In the genomic region with DNA sequence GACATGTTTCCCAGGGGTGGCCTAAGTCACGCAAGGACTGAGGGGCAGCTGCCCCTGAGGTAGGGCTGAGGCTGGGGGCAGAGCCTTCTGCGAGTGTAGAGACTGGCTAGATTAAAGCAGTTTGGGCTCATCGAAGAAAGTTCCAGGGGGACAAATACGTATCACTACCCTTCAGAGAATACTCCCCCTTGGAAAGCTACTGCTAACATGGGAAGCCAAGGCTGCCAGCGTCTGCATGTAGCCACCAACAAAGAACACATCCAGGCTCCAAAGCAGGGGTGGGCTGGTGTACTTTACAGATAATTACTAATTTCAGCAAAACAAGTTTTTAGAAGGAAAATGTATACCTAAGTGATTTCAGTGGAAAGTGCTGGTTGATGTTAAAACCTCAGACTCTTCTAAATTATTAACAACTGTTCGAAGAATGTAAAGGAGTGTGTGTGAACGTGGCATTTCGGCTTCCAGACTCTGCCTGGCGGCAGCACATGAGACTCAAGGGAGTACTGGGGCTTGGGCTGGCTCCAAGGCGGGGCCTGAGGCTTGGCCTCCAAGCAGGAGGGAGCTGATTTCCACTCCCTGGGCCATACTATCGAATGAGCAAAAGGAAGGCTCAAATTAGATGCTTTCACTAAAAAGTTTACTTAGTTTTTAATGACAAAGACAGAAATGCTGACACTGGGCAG, we compare ENCODE assay signal across 9 mouse cellular contexts. TPM values are rescaled to one million over a fixed set of nuclear protein-coding genes. Genes with fewer than 3 reads are reported as not detected.
DNase-seq lines count a peak whose midpoint lies in the region; ATAC-seq and TF ChIP-seq lines count a peak whose summit lies in the region.
"Had no signal": no experiment of that assay in that cellular context is flagged by ENCODE, and none has a peak within 500 bp of the region (broad histone marks: within the 10 kb centered on the region; RNA-seq: fewer than 3 reads in every experiment).

No protein-coding gene starts in this region.

- no peak overlapping the region for H3K9ac ChIP-seq in lung, embryonic 16.5 days (ENCODE audit: low read length)
- no peak overlapping the region for H3K9ac ChIP-seq in hindbrain, embryonic 13.5 days
- H3K9ac ChIP-seq in stomach, postnatal 0 days (ENCODE audit: low read length), result no peak overlapping the region
- no peak overlapping the region for H3K9ac ChIP-seq in midbrain, embryonic 14.5 days (replicated peaks; ENCODE audit: low read length)
- H3K9ac ChIP-seq: liver, embryonic 14.5 days had no signal

- H3K4me3 ChIP-seq in lung, embryonic 16.5 days (ENCODE audit: low read length), result no peak overlapping the region
- no peak overlapping the region for H3K4me3 ChIP-seq in hindbrain, embryonic 13.5 days
- H3K4me3 ChIP-seq in stomach, postnatal 0 days (ENCODE audit: low read depth, low read length), result no peak overlapping the region
- H3K4me3 ChIP-seq in midbrain, embryonic 14.5 days (replicated peaks; ENCODE audit: low read depth, low read length), result no peak overlapping the region

- H3K4me1 ChIP-seq in lung, embryonic 16.5 days (replicated peaks; ENCODE audit: control insufficient read depth, insufficient read depth, low read length), result peaks cover 13% of the 10 kb centered on the region
- no peaks in the 10 kb centered on the region; the same call in 1 of the 2 replicates for H3K4me1 ChIP-seq in hindbrain, embryonic 13.5 days (replicated peaks)
- H3K4me1 ChIP-seq in stomach, postnatal 0 days (replicated peaks; ENCODE audit: control insufficient read depth, insufficient read depth), result no peaks in the 10 kb centered on the region
- H3K4me1 ChIP-seq in midbrain, embryonic 14.5 days (ENCODE audit: control insufficient read depth, insufficient read depth, low read length), result no peaks in the 10 kb centered on the region

- TF ChIP-seq EP300 in stomach, postnatal 0 days (optimal IDR thresholded peaks at IDR 0.05), result no peak

- ATAC-seq in lung, embryonic 16.5 days (ENCODE audit: low read depth), result peak; percentile 67; the same call in 1 of the 2 replicates
- ATAC-seq in hindbrain, embryonic 13.5 days (ENCODE audit: low FRiP score), result no peak
- no peak for ATAC-seq in stomach, postnatal 0 days (ENCODE audit: low FRiP score, low TSS enrichment)
- ATAC-seq in midbrain, embryonic 14.5 days (ENCODE audit: low FRiP score, low TSS enrichment), result no peak

- no peak for TF ChIP-seq CTCF in stomach, postnatal 0 days (IDR thresholded peaks at IDR 0.05; ENCODE audit: low read depth)

- no peak overlapping the region for H3K4me2 ChIP-seq in lung, embryonic 16.5 days (ENCODE audit: low read depth, low read length)
- no peak overlapping the region for H3K4me2 ChIP-seq in hindbrain, embryonic 13.5 days
- H3K4me2 ChIP-seq in stomach, postnatal 0 days (replicated peaks; ENCODE audit: low read depth), result no peak overlapping the region
- no peak overlapping the region for H3K4me2 ChIP-seq in midbrain, embryonic 14.5 days (ENCODE audit: low read length)

- H3K36me3 ChIP-seq in lung, embryonic 16.5 days (ENCODE audit: control insufficient read depth, insufficient read depth, low read length), result peaks cover 6% of the 10 kb centered on the region
- peaks cover 41% of the 10 kb centered on the region for H3K36me3 ChIP-seq in hindbrain, embryonic 13.5 days
- H3K36me3 ChIP-seq in stomach, postnatal 0 days (ENCODE audit: control insufficient read depth, insufficient read depth, low read length), result peaks cover 2% of the 10 kb centered on the region; the same call in 1 of the 2 replicates
- H3K36me3 ChIP-seq in midbrain, embryonic 14.5 days (ENCODE audit: control insufficient read depth, insufficient read depth, low read length), result peaks cover 25% of the 10 kb centered on the region

- H3K9me3 ChIP-seq in lung, embryonic 16.5 days (ENCODE audit: control insufficient read depth, low read length), result no peaks in the 10 kb centered on the region
- H3K9me3 ChIP-seq in hindbrain, embryonic 13.5 days, result no peaks in the 10 kb centered on the region
- H3K9me3 ChIP-seq in stomach, postnatal 0 days (ENCODE audit: control insufficient read depth, low read length), result no peaks in the 10 kb centered on the region
- no peaks in the 10 kb centered on the region for H3K9me3 ChIP-seq in midbrain, embryonic 14.5 days (ENCODE audit: control insufficient read depth, low read length)

- 60% methylated on average over 11 of the region's 11 CpGs for WGBS in lung, embryonic 16.5 days
- WGBS in hindbrain, embryonic 13.5 days, result 79% methylated on average over 11 of the region's 11 CpGs
- 52% methylated on average over 11 of the region's 11 CpGs for WGBS in stomach, postnatal 0 days
- WGBS in midbrain, embryonic 14.5 days, result 81% methylated on average over 11 of the region's 11 CpGs

- H3K27ac ChIP-seq in lung, embryonic 16.5 days (ENCODE audit: low read length), result peak overlapping the region; percentile 67
- H3K27ac ChIP-seq in hindbrain, embryonic 13.5 days, result peak overlapping the region; percentile 44; the same call in 1 of the 2 replicates
- H3K27ac ChIP-seq in stomach, postnatal 0 days (replicated peaks), result peak overlapping the region; percentile 53; the same call in 1 of the 2 replicates
- H3K27ac ChIP-seq in midbrain, embryonic 14.5 days (replicated peaks; ENCODE audit: low read depth, low read length), result no peak overlapping the region
- H3K27ac ChIP-seq: liver, embryonic 14.5 days had no signal

- H3K27me3 ChIP-seq in lung, embryonic 16.5 days (ENCODE audit: control insufficient read depth, insufficient read depth, low read depth, low read length), result no peaks in the 10 kb centered on the region
- H3K27me3 ChIP-seq in hindbrain, embryonic 13.5 days, result no peaks in the 10 kb centered on the region
- no peaks in the 10 kb centered on the region for H3K27me3 ChIP-seq in stomach, postnatal 0 days (ENCODE audit: control insufficient read depth, insufficient read depth, low read length)
- no peaks in the 10 kb centered on the region for H3K27me3 ChIP-seq in midbrain, embryonic 14.5 days (ENCODE audit: control insufficient read depth, insufficient read depth, low read length)

- DNase-seq in lung, adult 18-20 months, result no peak
- peak; percentile 80 for DNase-seq in gastrocnemius, adult 18-20 months (ENCODE audit: low spot score)
- peak; percentile 24 for DNase-seq in stomach, postnatal 0 days (ENCODE audit: low spot score)
- no peak for DNase-seq in spleen, postnatal 14 days (ENCODE audit: low spot score in 2 of 2)
- DNase-seq in midbrain, embryonic 14.5 days, result no peak

RNA-seq across cellular contexts. Expression of a gene that starts 26.6 kb away (rescaled TPM):
- polyA plus RNA-seq in lung, embryonic 16.5 days (2015; fragmentation: Nextera tagmentation; extraction: Ambion mirVana), result 1.2 and 1.9 TPM in 2 replicates
- total RNA-seq in gastrocnemius, adult 18-20 months (2021), result 1 to 10 TPM; 1.4 to 1.6 TPM
- 0.45 and 0.60 TPM in 2 replicates for polyA plus RNA-seq in hindbrain, embryonic 13.5 days (2015; fragmentation: Nextera tagmentation; extraction: Ambion mirVana)
- polyA plus RNA-seq in stomach, postnatal 0 days (2015; fragmentation: Nextera tagmentation; extraction: Ambion mirVana), result 0.35 and 0.45 TPM in 2 replicates
- 0.53 and 0.78 TPM in 2 replicates for polyA plus RNA-seq in midbrain, embryonic 14.5 days (2014; fragmentation: Nextera tagmentation; extraction: Ambion mirVana)
- polyA plus RNA-seq: spleen, adult 2 months had no signal

RNA-seq across cellular contexts. Expression of a gene that starts 38.1 kb away (rescaled TPM):
- polyA plus RNA-seq in lung, embryonic 16.5 days (2015; fragmentation: Nextera tagmentation; extraction: Ambion mirVana), result 1.9 and 2.3 TPM in 2 replicates
- total RNA-seq in gastrocnemius, adult 18-20 months (2021), result 1 to 10 TPM; 6.7 to 9.3 TPM
- 2.3 and 2.5 TPM in 2 replicates for polyA plus RNA-seq in hindbrain, embryonic 13.5 days (2015; fragmentation: Nextera tagmentation; extraction: Ambion mirVana)
- 2.0 and 2.2 TPM in 2 replicates for polyA plus RNA-seq in stomach, postnatal 0 days (2015; fragmentation: Nextera tagmentation; extraction: Ambion mirVana)
- polyA plus RNA-seq in midbrain, embryonic 14.5 days (2014; fragmentation: Nextera tagmentation; extraction: Ambion mirVana), result 0.97 and 1.2 TPM in 2 replicates

RNA-seq across cellular contexts. Expression of a gene that starts 45.5 kb away (rescaled TPM):
- 15.7 and 16.2 TPM in 2 replicates for polyA plus RNA-seq in lung, embryonic 16.5 days (2015; fragmentation: Nextera tagmentation; extraction: Ambion mirVana)
- 1 to 10 TPM; 5.9 to 6.6 TPM for total RNA-seq in gastrocnemius, adult 18-20 months (2021)
- polyA plus RNA-seq in hindbrain, embryonic 13.5 days (2015; fragmentation: Nextera tagmentation; extraction: Ambion mirVana), result 14.0 and 15.0 TPM in 2 replicates
- polyA plus RNA-seq in stomach, postnatal 0 days (2015; fragmentation: Nextera tagmentation; extraction: Ambion mirVana), result 22.1 and 23.4 TPM in 2 replicates
- 11.3 and 15.7 TPM in 2 replicates for polyA plus RNA-seq in midbrain, embryonic 14.5 days (2014; fragmentation: Nextera tagmentation; extraction: Ambion mirVana)

Comparison
In these comparisons a context has a peak if more than half of its experiments do, and no peak if none do; other contexts are left out.
1. DNase-seq: peak in gastrocnemius, adult 18-20 months (single experiment) and stomach, postnatal 0 days (single experiment); none in lung, adult 18-20 months (0 of 2), spleen, postnatal 14 days (0 of 2) and midbrain, embryonic 14.5 days (single experiment).